Mouse (Mus musculus) bone marrow macrophage, adult 2 months (primary cell): ENCODE results near the gene Gga1.

Source experiments
- CTCF ChIP-seq: IDR thresholded peaks from 2 replicates; pipeline ENCODE4 v1.5.1; 2012; ENCODE audit warnings: low read depth, mild to moderate bottlenecking, low read length, moderate library complexity
- POLR2A ChIP-seq: IDR thresholded peaks from 2 replicates; pipeline ENCODE4 v1.6.1; 2012; ENCODE audit warnings: mild to moderate bottlenecking, low read depth, low read length, borderline replicate concordance

DNA sequence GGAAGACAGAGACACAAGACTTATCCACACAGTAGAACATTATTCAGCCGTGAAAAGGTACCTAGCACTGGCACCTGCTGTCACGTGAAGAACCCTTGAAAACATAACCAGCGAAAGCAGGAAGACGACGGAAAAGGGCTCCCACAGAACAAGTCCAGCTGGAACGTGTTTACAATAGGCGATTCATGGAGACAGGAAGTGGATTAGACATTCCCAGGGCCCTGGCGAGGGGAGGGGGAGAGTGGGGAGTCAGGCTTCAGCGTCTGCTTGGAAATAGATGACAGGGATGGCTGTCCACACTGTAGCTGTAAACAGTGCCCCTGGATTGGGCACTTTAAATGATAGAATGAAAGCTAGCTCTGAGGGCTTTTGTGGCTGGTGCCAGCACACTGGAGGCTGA, 8.6 kb upstream of the Gga1 start:
- TF ChIP-seq CTCF (no peak), POLR2A (no peak)
